Mouse (Mus musculus) heart, embryonic 12.5 days (tissue): ENCODE data around the gene Kdf1. TPM values are rescaled to one million over a fixed set of nuclear protein-coding genes. Genes with fewer than 3 reads are reported as not detected.

ENCODE experiments used
- microRNA-seq: library from miRNA; unstranded; fragments of <30 nt; microRNA quantifications from one replicate; pipeline ENCODE4, GENCODE M21; 2017
- polyA plus RNA-seq: library from polyadenylated mRNA; unstranded; fragments of >200 nt; fragmentation: Nextera tagmentation; extraction: Ambion mirVana; gene quantifications from 2 replicates; pipeline ENCODE4 v1.2.1, GENCODE M21; 2016

Gene Kdf1
- polyA plus RNA-seq, 1 experiment from 2014 or later = 0.42 TPM

Small RNA genes lying within 50 kb of the gene (microRNA-seq; reads per million reads assigned to microRNA genes)
- gene Gm23158 = not detected

Other genes with a start within 250 kb of the Kdf1 start
- 52.4 and 55.2 TPM in 2 replicates for gene Tmem222, start 241.2 kb upstream of the Kdf1 start, polyA plus RNA-seq
- gene Wdtc1, start 165.5 kb upstream of the Kdf1 start, polyA plus RNA-seq = 16.1 and 17.9 TPM in 2 replicates
- gene Slc9a1, start 149.3 kb upstream of the Kdf1 start, polyA plus RNA-seq = 7.3 and 8.8 TPM in 2 replicates
- 0.88 and 1.3 TPM in 2 replicates for gene Tent5b, start 38.8 kb upstream of the Kdf1 start, polyA plus RNA-seq
- gene Trnp1, start 20.4 kb upstream of the Kdf1 start, polyA plus RNA-seq = 1.2 TPM in 2 replicates
- 261 and 273 TPM in 2 replicates for gene Nudc, start 27.0 kb downstream of the Kdf1 start, polyA plus RNA-seq
- 9.9 and 10.5 TPM in 2 replicates for gene Nr0b2, start 34.4 kb downstream of the Kdf1 start, polyA plus RNA-seq
- gene Gpatch3, start 55.8 kb downstream of the Kdf1 start, polyA plus RNA-seq = 6.0 and 6.9 TPM in 2 replicates
- 11.2 and 12.2 TPM in 2 replicates for gene Gpn2, start 65.4 kb downstream of the Kdf1 start, polyA plus RNA-seq
- gene Sfn, start 83.2 kb downstream of the Kdf1 start, polyA plus RNA-seq = 0.76 and 1.4 TPM in 2 replicates
- gene Zdhhc18, start 131.2 kb downstream of the Kdf1 start, polyA plus RNA-seq = 3.5 and 3.9 TPM in 2 replicates
- gene Pigv, start 153.7 kb downstream of the Kdf1 start, polyA plus RNA-seq = 15.0 and 18.4 TPM in 2 replicates
- gene Arid1a, start 237.8 kb downstream of the Kdf1 start, polyA plus RNA-seq = 24.5 and 28.7 TPM in 2 replicates